Mouse (Mus musculus) MEL (cell line): Measurements from ENCODE around the gene Stat2. TPM values are rescaled to one million over a fixed set of nuclear protein-coding genes. Genes with fewer than 3 reads are reported as not detected.

Experiments used
- DNase-seq: peaks from one replicate; pipeline ENCODE4 v3.0.0; 2011; ENCODE audit warnings: low read depth, low spot score
- H3K27ac ChIP-seq: 2 replicates; pipeline ENCODE4 v1.5.1; 2012; ENCODE audit warnings: low read depth, mild to moderate bottlenecking, control low read depth, low read length, moderate library complexity; ENCODE audit not compliant: control insufficient read depth
- H3K27me3 ChIP-seq, 2 experiments: fragments of 150-350 bp in 1 of 2; sonication (generic) in 1 of 2; 2 replicates each; pipeline ENCODE4 v1.6.1; 2012; ENCODE audit warnings: low read length in 2 of 2, mild to moderate bottlenecking in 2 of 2, improper control_type of control experiment in 1 of 2, moderate library complexity in 1 of 2; ENCODE audit not compliant: insufficient read depth in 2 of 2, control insufficient read depth in 1 of 2
- H3K36me3 ChIP-seq, 2 experiments: 2 replicates each; pipeline ENCODE4 v1.6.1; 2012 to 2014; ENCODE audit warnings: low read length in 2 of 2, improper control_type of control experiment in 1 of 2, inconsistent platforms in 1 of 2, mild to moderate bottlenecking in 1 of 2; ENCODE audit not compliant: insufficient read depth in 2 of 2, control insufficient read depth in 1 of 2
- H3K4me1 ChIP-seq, 2 experiments: fragments of 150-350 bp in 1 of 2; sonication (generic) in 1 of 2; 2 replicates each; pipeline ENCODE4 v1.6.1; 2012; ENCODE audit warnings: low read length in 2 of 2, improper control_type of control experiment in 1 of 2, mild to moderate bottlenecking in 1 of 2; ENCODE audit not compliant: insufficient read depth in 2 of 2, control insufficient read depth in 1 of 2
- H3K4me3 ChIP-seq, 2 experiments: fragments of 150-350 bp in 1 of 2; sonication (generic) in 1 of 2; 2 replicates each; pipeline ENCODE4 v1.5.1; 2012; ENCODE audit warnings: low read depth in 2 of 2, low read length in 2 of 2, mild to moderate bottlenecking in 2 of 2, moderate library complexity in 2 of 2, control low read depth in 1 of 2, improper control_type of control experiment in 1 of 2; ENCODE audit not compliant: control insufficient read depth in 1 of 2, insufficient read depth in 1 of 2
- H3K79me2 ChIP-seq: 2 replicates; pipeline ENCODE4 v1.6.1; 2012; ENCODE audit warnings: mild to moderate bottlenecking, low read length, moderate library complexity; ENCODE audit not compliant: control insufficient read depth, poor library complexity, insufficient read depth
- H3K9ac ChIP-seq: 2 replicates; pipeline ENCODE4 v1.6.1; 2012; ENCODE audit warnings: low read depth, mild to moderate bottlenecking, control low read depth, low read length, moderate library complexity; ENCODE audit not compliant: control insufficient read depth, poor library complexity, severe bottlenecking
- H3K9me3 ChIP-seq: fragments of 150-350 bp; sonication (generic); replicated peaks from 2 replicates; pipeline ENCODE4 v1.6.1; 2012; ENCODE audit warnings: mild to moderate bottlenecking, low read length, improper control_type of control experiment, moderate library complexity; ENCODE audit not compliant: insufficient read depth
- BHLHE40 ChIP-seq: IDR thresholded peaks from 2 replicates; pipeline ENCODE4 v1.6.1; 2012; ENCODE audit warnings: low read depth, mild to moderate bottlenecking, inconsistent platforms, low read length, improper control_type of control experiment, borderline replicate concordance
- CHD1 ChIP-seq: IDR thresholded peaks from 2 replicates; pipeline ENCODE4 v1.6.1; 2012; ENCODE audit warnings: low read depth, mild to moderate bottlenecking, inconsistent platforms, low read length, improper control_type of control experiment
- CHD2 ChIP-seq: IDR thresholded peaks from 2 replicates; pipeline ENCODE4 v1.6.1; 2011; ENCODE audit warnings: low read length, improper control_type of control experiment
- ELF1 ChIP-seq: IDR thresholded peaks from 2 replicates; pipeline ENCODE4 v1.6.1; 2014; ENCODE audit warnings: low read depth, mild to moderate bottlenecking, inconsistent platforms, low read length, improper control_type of control experiment, moderate library complexity
- ETS1 ChIP-seq: IDR thresholded peaks from 2 replicates; pipeline ENCODE4 v1.6.1; 2012; ENCODE audit warnings: low read depth, mild to moderate bottlenecking, inconsistent platforms, low read length, improper control_type of control experiment, moderate library complexity
- MAFK ChIP-seq: IDR thresholded peaks from 2 replicates; pipeline ENCODE4 v1.6.1; 2011; ENCODE audit warnings: low read depth, mild to moderate bottlenecking, low read length, improper control_type of control experiment, borderline replicate concordance
- MAX ChIP-seq: IDR thresholded peaks from 2 replicates; pipeline ENCODE4 v1.6.1; 2011; ENCODE audit warnings: low read length, improper control_type of control experiment
- MAZ ChIP-seq: IDR thresholded peaks from 2 replicates; pipeline ENCODE4 v1.6.1; 2012; ENCODE audit warnings: low read depth, mild to moderate bottlenecking, inconsistent platforms, low read length, improper control_type of control experiment
- MEF2A ChIP-seq: IDR thresholded peaks from 2 replicates; pipeline ENCODE4 v1.6.1; 2014; ENCODE audit warnings: low read depth, mild to moderate bottlenecking, inconsistent platforms, low read length, improper control_type of control experiment; ENCODE audit not compliant: poor library complexity, insufficient replicate concordance, severe bottlenecking; ENCODE audit errors: extremely low read depth
- MYC ChIP-seq: IDR thresholded peaks from 2 replicates; pipeline ENCODE4 v1.6.1; 2011; ENCODE audit warnings: low read depth, mild to moderate bottlenecking, low read length, improper control_type of control experiment, moderate library complexity
- NELFE ChIP-seq: IDR thresholded peaks from 2 replicates; pipeline ENCODE4 v1.6.1; 2011; ENCODE audit warnings: low read depth, low read length, improper control_type of control experiment
- POLR2A ChIP-seq, 2 experiments: IDR thresholded peaks; 2 replicates each; pipeline ENCODE4 v1.6.1; 2011 to 2012; ENCODE audit warnings: low read length in 2 of 2, mild to moderate bottlenecking in 2 of 2, control low read depth in 1 of 2, improper control_type of control experiment in 1 of 2, low read depth in 1 of 2, moderate library complexity in 1 of 2; ENCODE audit not compliant: control insufficient read depth in 1 of 2, insufficient read depth in 1 of 2, poor library complexity in 1 of 2
- POLR2AphosphoS2 ChIP-seq: IDR thresholded peaks from 2 replicates; pipeline ENCODE4 v1.6.1; 2011; ENCODE audit warnings: low read length, improper control_type of control experiment
- POLR2AphosphoS5 ChIP-seq: IDR thresholded peaks from 2 replicates; pipeline ENCODE4 v1.6.1; 2012; ENCODE audit warnings: low read depth, borderline replicate concordance, mild to moderate bottlenecking, inconsistent platforms, low read length, moderate library complexity, mixed read lengths
- RCOR1 ChIP-seq: IDR thresholded peaks from 2 replicates; pipeline ENCODE4 v1.6.1; 2012; ENCODE audit warnings: low read depth, mild to moderate bottlenecking, inconsistent platforms, low read length, improper control_type of control experiment
- SMC3 ChIP-seq: IDR thresholded peaks from 2 replicates; pipeline ENCODE4 v1.6.1; 2011; ENCODE audit warnings: low read depth, low read length, improper control_type of control experiment
- TBP ChIP-seq: IDR thresholded peaks from 2 replicates; pipeline ENCODE4 v1.8.0; 2011; ENCODE audit warnings: low read depth, low read length, improper control_type of control experiment
- TCF12 ChIP-seq: IDR thresholded peaks from 2 replicates; pipeline ENCODE4 v1.6.1; 2014; ENCODE audit warnings: low read depth, mild to moderate bottlenecking, inconsistent platforms, low read length, improper control_type of control experiment, moderate library complexity
- UBTF ChIP-seq: IDR thresholded peaks from 2 replicates; pipeline ENCODE4 v1.6.1; 2012; ENCODE audit warnings: low read depth, mild to moderate bottlenecking, inconsistent platforms, low read length, improper control_type of control experiment, moderate library complexity, borderline replicate concordance; ENCODE audit not compliant: insufficient read depth
- USF2 ChIP-seq, 2 experiments: IDR thresholded peaks; 2 replicates each; pipeline ENCODE4 v1.6.1; 2011 to 2012; ENCODE audit warnings: improper control_type of control experiment in 2 of 2, low read length in 2 of 2, borderline replicate concordance in 1 of 2, inconsistent platforms in 1 of 2, low read depth in 1 of 2, mild to moderate bottlenecking in 1 of 2; ENCODE audit not compliant: insufficient read depth in 1 of 2
- ZC3H11A ChIP-seq: IDR thresholded peaks from 2 replicates; pipeline ENCODE4 v1.6.1; 2012; ENCODE audit warnings: low read depth, mild to moderate bottlenecking, inconsistent platforms, low read length, improper control_type of control experiment
- ZKSCAN1 ChIP-seq: IDR thresholded peaks from 2 replicates; pipeline ENCODE4 v1.6.1; 2012; ENCODE audit warnings: low read depth, mild to moderate bottlenecking, inconsistent platforms, low read length, improper control_type of control experiment, moderate library complexity
- ZMIZ1 ChIP-seq: IDR thresholded peaks from 2 replicates; pipeline ENCODE4 v1.6.1; 2012; ENCODE audit warnings: low read depth, mild to moderate bottlenecking, inconsistent platforms, low read length, improper control_type of control experiment, moderate library complexity
- polyA plus RNA-seq, 2 experiments: library from polyadenylated mRNA; stranded (reverse) in 1 of 2; unstranded in 1 of 2; fragments of >175 nt in 1 of 2; fragments of >200 nt in 1 of 2; gene quantifications; 2 replicates each; pipeline versions ENCODE4 v1.2.1 to v1.2.4; 2012; ENCODE audit warnings: low replicate concordance in 2 of 2, low read depth in 1 of 2; ENCODE audit not compliant: insufficient read length in 2 of 2, insufficient read depth in 1 of 2, missing spikeins in 1 of 2
- total RNA-seq: library from RNA; depleted of rRNA; stranded (reverse); fragments of 300-350 nt; gene quantifications from 2 replicates; pipeline ENCODE4 v1.2.3, GENCODE M21; 2012

Gene Stat2
- total and polyA plus RNA-seq, 3 experiments: 3.6 to 6.6 TPM; not detected in 1

DNA sequence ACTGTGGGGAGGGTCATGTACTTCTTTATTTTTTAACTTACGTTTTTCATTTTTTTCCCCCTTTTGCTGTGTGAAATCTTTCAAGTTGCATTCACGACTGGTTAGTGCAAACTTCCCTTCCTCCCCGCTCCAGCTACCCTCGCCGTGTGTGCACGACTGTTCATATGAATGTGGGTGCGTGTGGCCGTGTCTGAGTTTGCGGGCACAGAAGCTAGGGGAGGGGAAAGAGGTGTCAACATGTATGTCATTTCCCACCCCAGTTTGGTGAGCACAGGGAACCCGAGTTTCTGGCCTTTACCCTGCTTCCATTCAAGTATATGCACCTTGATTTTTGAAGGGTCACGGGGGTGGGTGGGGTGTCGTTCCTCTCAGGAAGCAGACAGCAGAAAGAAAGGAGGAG is 39.8 kb upstream of the Stat2 start:
- no peak for DNase-seq
- peak overlapping the region; percentile 94 for H3K9ac ChIP-seq

GRCm38 (mm10) chr10:128231146-128231545 is 39.2 kb upstream of the Stat2 start:
- H3K27me3 ChIP-seq: no peaks in the 10 kb centered on the region
- H3K27ac ChIP-seq: peak overlapping the region; percentile 93
- no peaks in the 10 kb centered on the region for H3K9me3 ChIP-seq
- peaks cover 14% of the 10 kb centered on the region for H3K79me2 ChIP-seq
- peaks cover 0 to 11% of the 10 kb centered on the region in 2 experiments; a peak in 2 of 4 replicates for H3K36me3 ChIP-seq
- peak; percentile 62 for DNase-seq
- TF ChIP-seq ZC3H11A (no peak), RCOR1 (0 out of 2 replicates have a peak, but pooled peaks have one; percentile 10)
- H3K9ac ChIP-seq: peak overlapping the region; percentile 94
- H3K4me3 ChIP-seq: peak overlapping the region; percentile 79 to 85
- H3K4me1 ChIP-seq: peaks cover 5 to 11% of the 10 kb centered on the region in 2 experiments

More for the DNA sequence above, 39.8 kb upstream of the Stat2 start:
- Histone ChIP-seq H3K4me3 (peak overlapping the region in 1 of 2 experiments; percentile 85; a peak in 2 of 4 replicates), H3K9me3 (no peaks in the 10 kb centered on the region), H3K27ac (peak overlapping the region; percentile 93; the same call in 1 of the 2 replicates), H3K4me1 (peaks cover 5 to 11% of the 10 kb centered on the region in 2 experiments), H3K36me3 (peaks cover 0 to 10% of the 10 kb centered on the region in 2 experiments; a peak in 2 of 4 replicates), H3K79me2 (peaks cover 12% of the 10 kb centered on the region), H3K27me3 (no peaks in the 10 kb centered on the region)
- no peak for TF ChIP-seq POLR2AphosphoS2
- TF ChIP-seq MYC: no peak
- no peak for TF ChIP-seq UBTF
- no peak for TF ChIP-seq SMC3

GRCm38 (mm10) chr10:128231697-128232419 is 38.5 kb upstream of the Stat2 start, which contains the start of gene Timeless:
Gene Timeless, plus strand, starts transcription at chr10:128232065.
- peaks cover 0 to 13% of the 10 kb centered on the region in 2 experiments; a peak in 2 of 4 replicates for H3K36me3 ChIP-seq
- H3K9me3 ChIP-seq: no peaks in the 10 kb centered on the region
- H3K79me2 ChIP-seq: peaks cover 14% of the 10 kb centered on the region
- peaks cover 5 to 11% of the 10 kb centered on the region in 2 experiments for H3K4me1 ChIP-seq
- peak within 1 kb of the TSS; percentile 93 for H3K27ac ChIP-seq
- peak within 1 kb of the TSS; percentile 79 to 85 for H3K4me3 ChIP-seq
- peak within 1 kb of the TSS; percentile 94 for H3K9ac ChIP-seq
- H3K27me3 ChIP-seq: no peaks in the 10 kb centered on the region
- peak; percentile 92 for DNase-seq
- peak; percentile 89 for TF ChIP-seq NELFE
- no peak for TF ChIP-seq MEF2A
- peak; percentile 39; the same call in 1 of the 2 replicates for TF ChIP-seq MAX
- peak; percentile 86 for TF ChIP-seq ZMIZ1
- TF ChIP-seq POLR2AphosphoS2: peak; percentile 92
- no peak for TF ChIP-seq POLR2AphosphoS5
- TF ChIP-seq USF2 (IDR thresholded peaks at IDR 0.05; ENCODE audit: borderline replicate concordance in 1 of 2, insufficient read depth in 1 of 2, low read depth in 1 of 2, low read length in 2 of 2): no peak
- TF ChIP-seq ZKSCAN1: no peak
- peak; percentile 94 for TF ChIP-seq TBP
- TF ChIP-seq CHD1: peak; percentile 99
- TF ChIP-seq MAZ: peak; percentile 32
- TF ChIP-seq MAFK: no peak
- 0 out of 2 replicates have a peak, but pooled peaks have one; percentile 21 for TF ChIP-seq ETS1
- no peak for TF ChIP-seq CHD2
- peak; percentile 35 for TF ChIP-seq TCF12
- peak; percentile 85 to 87 for TF ChIP-seq POLR2A (IDR thresholded peaks at IDR 0.05; ENCODE audit: control insufficient read depth in 1 of 2, insufficient read depth in 1 of 2, low read depth in 1 of 2, low read length in 2 of 2, poor library complexity in 1 of 2)
- no peak for TF ChIP-seq BHLHE40
- TF ChIP-seq ELF1: peak; percentile 69
- no peak for TF ChIP-seq ZC3H11A
